Mouse (Mus musculus) leukemia stem cell, adult 10-12 weeks (primary cell): ENCODE results near the gene Slco1a6. TPM values are rescaled to one million over a fixed set of nuclear protein-coding genes. Genes with fewer than 3 reads are reported as not detected.

Experiments
- polyA plus RNA-seq: library from polyadenylated mRNA; stranded (reverse); fragments of >175 nt; gene quantifications from 2 replicates; pipeline ENCODE4 v1.2.3, GENCODE M21; 2012; ENCODE audit warnings: low replicate concordance

The Slco1a6 gene
- polyA plus RNA-seq = 0.54 TPM in 1 of 2 replicates, not detected in the other

DNA sequence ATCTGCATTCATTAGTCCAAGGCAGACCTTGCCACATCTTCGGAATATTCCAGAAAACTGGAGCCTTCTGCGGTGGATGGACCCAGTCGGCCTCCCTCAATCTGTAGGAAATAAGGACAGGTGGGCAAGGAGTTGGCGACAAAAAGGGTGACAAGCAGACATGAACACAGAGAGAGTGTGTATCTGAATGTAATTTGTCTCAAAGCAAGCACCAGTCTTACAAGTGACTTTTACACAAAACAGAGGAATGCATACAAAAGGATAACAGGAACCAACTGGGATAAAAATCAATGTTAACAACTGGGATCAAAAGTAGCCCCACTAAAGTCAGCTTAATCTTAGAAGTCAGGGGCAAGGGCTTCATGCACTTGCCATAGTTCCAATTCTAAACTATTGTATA is at the start of gene Slco1a6:
Gene Slco1a6, minus strand, starts transcription at position 101 of the 400 bp plus-strand sequence.

Other genes starting within 250 kb of the Slco1a6 start
- not detected in 2 replicates for gene Gm6614, start 197.1 kb downstream of the Slco1a6 start, polyA plus RNA-seq
- not detected in 2 replicates for gene Iapp, start 89.9 kb upstream of the Slco1a6 start, polyA plus RNA-seq
- gene Slco1a5, start 114.5 kb upstream of the Slco1a6 start, polyA plus RNA-seq = not detected in 2 replicates
- gene Pyroxd1, start 137.1 kb upstream of the Slco1a6 start, polyA plus RNA-seq = 0.35 and 0.41 TPM in 2 replicates
- gene Recql, start 178.6 kb upstream of the Slco1a6 start, polyA plus RNA-seq = 2.1 and 3.7 TPM in 2 replicates
- 19.9 and 59.1 TPM in 2 replicates for gene Golt1b, start 178.7 kb upstream of the Slco1a6 start, polyA plus RNA-seq
- 0.35 and 0.46 TPM in 2 replicates for gene Spx, start 204.9 kb upstream of the Slco1a6 start, polyA plus RNA-seq